Mouse (Mus musculus) left cerebral cortex, postnatal 36 days (tissue): ENCODE data around the gene Syna. TPM values are rescaled to one million over a fixed set of nuclear protein-coding genes. Genes with fewer than 3 reads are reported as not detected.

ENCODE experiments used
- DNase-seq, 2 experiments: peaks; one replicate each; pipeline ENCODE4 v3.0.0; 2021 to 2022; ENCODE audit warnings: low spot score in 2 of 2, mixed read lengths in 1 of 2
- intact Hi-C: fragments of 180-260 bp; cut with DNase I; formaldehyde crosslinking; loops from one replicate; pipeline ENCODE4 v1.15.1; 2025
- total RNA-seq, 2 experiments: library from RNA; stranded (reverse); gene quantifications; 2 replicates each; pipeline ENCODE4 v1.2.3; 2021

Syna gene
- under 1 TPM; 0.15 to 0.18 TPM for total RNA-seq

DNA sequence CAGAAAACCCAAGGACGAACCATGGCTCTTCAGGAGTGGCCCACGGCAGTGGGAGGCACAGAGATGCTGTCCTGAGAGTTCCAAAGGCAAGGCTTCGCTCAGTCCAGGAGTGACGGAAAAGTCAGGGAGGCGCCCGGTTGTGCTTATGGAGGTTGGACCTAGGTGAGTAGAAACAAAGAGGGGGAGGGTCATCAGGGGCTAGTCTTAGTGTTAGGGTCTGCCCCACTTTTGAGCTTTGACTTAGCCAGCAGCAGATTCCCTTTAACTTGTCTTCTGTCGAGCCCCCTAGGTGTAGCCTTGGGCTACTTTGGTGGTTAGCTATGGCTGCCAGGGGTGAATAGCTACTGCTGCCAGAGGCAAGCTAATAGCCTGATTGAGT is at the start of gene Syna:
Gene Syna, minus strand, starts transcription at position 101 of the 379 bp plus-strand sequence.
- no peak for DNase-seq
- intact Hi-C loops = no loop called here

DNA sequence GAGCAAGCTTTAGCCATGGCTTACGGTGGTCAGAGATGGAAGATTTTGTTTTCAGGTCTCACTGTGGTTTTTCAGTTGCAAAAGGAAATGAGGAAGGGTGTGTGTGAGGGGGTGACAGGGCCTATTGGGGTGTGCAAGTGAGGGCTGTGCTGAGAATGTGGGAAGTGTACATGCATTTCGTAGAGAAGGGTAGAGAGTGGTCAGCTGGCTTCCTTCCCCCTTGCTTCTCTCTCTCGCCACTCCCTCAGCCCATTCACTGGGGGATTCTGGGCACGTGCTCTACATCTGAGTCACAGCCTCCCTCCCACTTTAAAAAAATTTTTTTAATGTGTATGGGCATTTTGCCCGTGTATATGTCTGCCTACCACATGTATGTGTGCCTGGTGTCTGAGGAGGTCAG is 47.1 kb upstream of the Syna start:
- intact Hi-C loops = no loop called here
- no peak for DNase-seq

GRCm38 (mm10) chr5:134606314-134606713 is 46.3 kb upstream of the Syna start:
- DNase-seq = no peak

GRCm38 (mm10) chr5:134604376-134604775 is 44.4 kb upstream of the Syna start:
- intact Hi-C loops = no loop called here

More at GRCm38 (mm10) chr5:134606314-134606713, 46.3 kb upstream of the Syna start:
- intact Hi-C loops = no loop called here

DNA sequence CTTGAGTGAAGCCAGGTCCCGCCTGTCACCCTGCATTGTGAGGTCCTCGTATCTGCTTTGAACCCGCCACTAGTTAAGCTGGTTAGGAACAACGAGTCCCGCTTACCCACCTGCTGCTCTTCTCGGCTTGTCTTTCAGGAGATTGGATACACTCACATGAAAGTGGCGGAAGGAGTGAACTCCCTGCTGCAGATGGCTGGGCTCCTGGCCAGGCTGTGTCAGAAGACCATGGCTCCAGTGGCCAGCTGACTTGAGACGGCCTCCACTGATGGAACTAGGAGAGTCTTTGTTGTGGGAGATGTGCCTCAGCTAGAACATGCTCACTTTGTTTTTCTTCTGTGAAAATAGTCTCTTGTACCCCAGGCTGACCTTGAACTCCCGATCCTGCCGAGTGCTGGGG is 37.7 kb upstream of the Syna start:
- DNase-seq = no peak
- intact Hi-C loops = loop anchor here (2.0 to 10.0 kb wide), 2 partner anchors 15 to 223 kb away; no protein-coding TSS in a partner anchor

More at GRCm38 (mm10) chr5:134604376-134604775, 44.4 kb upstream of the Syna start:
- no peak for DNase-seq

GRCm38 (mm10) chr5:134593093-134593492 is 33.1 kb upstream of the Syna start:
- intact Hi-C loops = loop anchor here (10.0 kb wide), 1 partner anchor 218 kb away; no protein-coding TSS in a partner anchor
- DNase-seq = no peak

DNA sequence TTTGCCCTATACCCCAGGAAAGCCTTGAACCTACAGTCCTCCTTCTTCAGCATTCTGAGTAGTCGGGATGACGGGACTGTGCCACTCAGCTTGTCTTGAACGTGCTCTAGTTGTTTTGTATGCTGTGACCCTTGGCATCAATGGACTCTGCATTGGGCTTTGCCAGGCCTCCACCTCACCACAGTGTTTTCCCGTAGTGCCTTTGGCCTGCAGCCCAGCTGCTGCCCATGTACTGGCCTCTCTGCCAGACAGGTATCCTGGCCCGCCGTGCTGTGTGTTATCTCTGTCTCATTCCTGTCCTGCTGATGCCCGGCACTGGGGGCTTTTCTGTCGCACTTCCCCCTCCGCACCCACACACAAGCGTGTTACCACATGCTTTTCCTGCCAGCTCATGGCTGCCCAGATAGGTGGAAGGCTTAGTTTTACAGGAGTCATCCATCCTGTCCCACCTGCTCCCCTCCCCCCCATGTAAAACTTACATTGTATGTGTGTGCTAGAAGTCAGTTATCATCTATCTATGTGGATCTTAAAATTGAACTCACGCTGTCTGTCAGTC is 32.1 kb upstream of the Syna start:
- intact Hi-C loops = loop anchor here (10.0 kb wide), 1 partner anchor 217 kb away; no protein-coding TSS in a partner anchor
- no peak for DNase-seq

DNA sequence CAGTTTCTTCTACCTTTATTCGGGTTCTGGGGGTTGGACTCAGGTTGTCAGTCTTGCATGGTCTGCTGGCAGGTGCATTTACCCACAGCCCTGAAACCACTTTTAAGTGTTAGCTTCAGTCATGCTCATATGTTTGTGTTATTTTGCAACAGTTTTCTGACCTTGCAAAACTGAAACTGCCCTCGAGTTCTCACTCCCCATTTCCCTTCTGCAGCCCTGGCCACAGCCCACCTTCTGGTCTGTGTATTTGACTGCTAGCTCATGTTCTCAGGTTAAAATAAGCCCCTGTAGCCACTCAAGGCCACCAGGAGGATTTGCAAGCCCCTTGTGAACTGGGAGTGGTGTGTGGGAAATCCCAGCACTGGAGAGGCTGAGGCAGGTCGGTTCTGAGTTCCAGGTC is 29.9 kb upstream of the Syna start:
- DNase-seq = no peak
- intact Hi-C loops = loop anchor here (10.0 kb wide), 1 partner anchor 215 kb away; no protein-coding TSS in a partner anchor

GRCm38 (mm10) chr5:134584798-134585197 is 24.8 kb upstream of the Syna start:
- no peak for DNase-seq
- intact Hi-C loops = no loop called here

DNA sequence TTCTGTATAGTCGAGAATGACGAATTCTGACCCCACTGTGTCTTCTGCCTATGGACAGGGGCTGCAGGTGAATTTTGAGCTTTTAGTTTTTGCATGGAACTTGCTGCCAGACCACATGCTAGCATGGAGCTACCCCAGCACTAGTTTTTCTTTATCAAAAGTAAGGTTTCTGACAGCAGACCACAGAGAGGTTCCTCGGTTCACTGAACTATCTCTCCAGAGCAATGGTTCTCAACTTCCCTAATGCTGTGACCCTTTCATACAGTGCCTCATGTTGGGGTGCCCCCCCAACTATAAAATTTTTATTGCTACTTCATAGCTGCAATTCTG is 23.9 kb upstream of the Syna start:
- intact Hi-C loops = loop anchor here (2.0 kb wide), 1 partner anchor 89 kb away; no protein-coding TSS in a partner anchor
- no peak for DNase-seq

DNA sequence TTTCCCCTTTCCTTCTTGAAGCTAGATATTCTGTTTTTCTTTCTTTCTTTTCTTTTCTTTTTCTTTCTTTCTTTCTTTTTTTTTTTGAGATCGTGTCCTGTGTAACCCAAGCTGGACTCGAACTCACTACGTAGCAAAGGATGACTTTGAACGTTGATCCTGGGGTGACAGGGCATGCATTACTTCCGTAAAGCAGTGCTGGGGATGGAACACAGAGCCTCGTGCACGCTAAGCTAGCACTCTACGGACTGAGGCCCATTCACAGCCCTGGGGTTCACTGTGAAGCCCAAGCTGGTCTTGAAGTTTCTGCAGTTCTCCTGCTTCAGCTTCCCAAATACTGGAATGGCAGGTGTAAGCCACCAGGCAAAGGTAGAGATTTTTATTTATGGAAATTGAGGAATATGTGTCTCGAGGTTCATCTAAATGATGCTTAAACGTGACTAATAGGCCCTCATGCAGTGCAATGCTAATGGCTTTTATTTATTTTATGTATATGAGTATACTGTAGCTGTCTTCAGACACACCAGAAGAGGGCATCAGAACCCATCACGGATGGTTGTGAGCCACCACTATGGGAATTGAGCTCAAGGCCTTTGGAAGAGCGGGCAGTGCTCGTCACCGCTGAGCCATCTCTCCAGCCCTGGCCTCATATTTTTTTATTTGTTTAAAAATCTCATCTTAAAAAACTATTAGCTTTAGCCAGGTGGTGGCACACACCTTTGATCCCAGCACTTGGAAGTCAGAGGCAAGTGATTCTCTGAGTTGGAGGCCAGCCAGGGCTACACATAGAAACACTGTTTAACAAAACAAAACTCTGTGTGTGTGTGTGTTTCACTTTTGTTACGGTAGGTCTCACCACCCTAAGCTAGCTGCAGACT is 23.3 kb upstream of the Syna start:
- DNase-seq = no peak
- intact Hi-C loops = loop anchor here (2.0 kb wide), 1 partner anchor 88 kb away; no protein-coding TSS in a partner anchor

DNA sequence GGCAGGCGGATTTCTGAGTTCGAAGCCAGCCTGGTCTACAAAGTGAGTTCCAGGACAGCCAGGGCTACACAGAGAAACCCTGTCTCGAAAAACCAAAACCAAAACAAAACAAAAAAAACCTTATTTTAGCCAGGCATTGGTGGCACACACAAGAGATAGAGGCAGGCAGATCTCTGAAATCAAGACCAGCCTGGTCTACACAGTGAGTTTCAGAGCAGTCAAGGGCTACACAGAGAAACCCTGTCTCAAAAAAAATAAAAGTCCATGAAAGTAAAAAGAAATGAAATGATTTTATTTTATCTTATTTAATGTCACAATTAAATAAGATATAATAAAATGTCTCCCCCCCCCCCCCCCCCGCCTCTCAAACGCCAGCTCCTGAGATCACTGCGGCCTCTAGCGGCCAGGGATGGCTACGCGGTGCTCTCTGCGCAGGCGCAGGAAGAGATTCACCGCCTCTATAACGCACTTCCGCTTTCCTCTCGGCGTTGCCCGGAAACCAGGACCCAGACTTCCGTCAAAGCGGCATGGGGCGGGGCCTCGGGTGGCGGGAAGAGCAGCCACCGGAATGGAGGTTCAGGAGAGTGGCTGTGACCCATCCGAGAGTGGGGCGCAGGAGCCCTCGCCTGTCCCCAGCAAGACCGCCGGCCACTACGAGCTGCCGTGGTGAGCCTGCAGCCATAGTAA is 22.4 kb upstream of the Syna start:
- intact Hi-C loops = loop anchor here (2.0 kb wide), 1 partner anchor 88 kb away; no protein-coding TSS in a partner anchor

DNA sequence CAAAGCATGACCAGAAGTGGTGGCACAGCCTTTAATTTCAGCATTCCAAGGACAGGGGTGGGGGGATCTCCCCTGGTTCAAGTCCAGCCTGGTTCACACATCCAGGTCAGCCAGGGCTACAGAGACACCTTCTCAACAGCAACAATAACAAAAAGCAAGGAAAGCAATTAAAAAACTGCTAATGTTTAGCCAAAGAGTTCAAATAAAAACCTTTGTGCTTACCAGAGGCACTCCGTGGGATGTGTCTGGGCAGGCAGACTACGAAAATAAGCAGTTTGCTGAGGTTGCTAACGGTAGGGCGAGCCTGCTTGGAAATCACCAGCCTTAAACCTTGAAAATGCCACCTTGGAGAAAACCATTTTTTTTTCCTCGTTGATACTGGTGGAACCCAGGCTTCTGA is 21.2 kb upstream of the Syna start, which contains the start of gene Rfc2:
Gene Rfc2, plus strand, starts transcription at position 221 of the 400 bp plus-strand sequence.
- no peak for DNase-seq
- intact Hi-C loops = no loop called here

More for the DNA sequence above, 22.4 kb upstream of the Syna start:
- peak; percentile 94 to 97 for DNase-seq

GRCm38 (mm10) chr5:134579135-134579534 is 19.2 kb upstream of the Syna start:
- intact Hi-C loops = no loop called here

DNA sequence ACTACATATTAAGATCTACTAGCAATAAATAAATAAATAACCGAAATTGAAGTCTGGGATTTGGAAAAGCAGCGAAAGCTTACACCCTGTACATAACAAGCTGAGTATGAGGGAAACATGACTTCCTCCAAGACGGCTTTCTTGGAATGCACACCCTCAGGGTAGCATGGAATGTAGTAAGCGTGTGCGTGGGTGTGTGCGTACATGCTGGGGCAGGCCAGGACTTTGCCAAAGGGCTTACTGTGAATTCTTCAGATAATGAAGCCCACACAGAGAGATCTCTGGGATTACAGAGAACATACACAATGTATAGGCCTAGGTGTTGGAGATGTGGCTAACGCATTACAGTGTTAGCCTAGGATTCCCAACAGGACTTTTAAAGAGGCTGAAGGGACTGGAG is 17.6 kb upstream of the Syna start:
- intact Hi-C loops = no loop called here
- DNase-seq = no peak

More at GRCm38 (mm10) chr5:134579135-134579534, 19.2 kb upstream of the Syna start:
- DNase-seq = no peak

- intact Hi-C loops = no loop called here
- DNase-seq = no peak
Measured at GRCm38 (mm10) chr5:134576517-134577220, 16.7 kb upstream of the Syna start.

DNA sequence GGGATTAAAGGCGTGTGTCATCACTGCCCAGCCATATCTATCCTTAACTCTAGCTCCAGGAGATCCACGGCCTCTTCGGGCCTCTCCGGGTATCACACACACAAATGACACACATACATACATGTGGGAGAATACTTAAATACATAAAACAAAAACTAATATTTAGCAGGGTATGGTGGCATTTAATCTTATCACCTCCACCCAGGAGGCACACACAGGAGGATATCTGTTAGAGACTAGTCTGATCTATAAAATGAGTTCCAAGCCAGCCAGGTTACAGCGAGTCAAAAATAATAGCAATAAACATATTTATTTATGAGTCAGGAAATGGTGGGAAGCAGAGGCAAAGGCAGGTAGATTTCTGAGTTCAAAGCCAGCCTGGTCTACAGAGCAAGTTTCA is 15.9 kb upstream of the Syna start:
- intact Hi-C loops = no loop called here
- DNase-seq = no peak

DNA sequence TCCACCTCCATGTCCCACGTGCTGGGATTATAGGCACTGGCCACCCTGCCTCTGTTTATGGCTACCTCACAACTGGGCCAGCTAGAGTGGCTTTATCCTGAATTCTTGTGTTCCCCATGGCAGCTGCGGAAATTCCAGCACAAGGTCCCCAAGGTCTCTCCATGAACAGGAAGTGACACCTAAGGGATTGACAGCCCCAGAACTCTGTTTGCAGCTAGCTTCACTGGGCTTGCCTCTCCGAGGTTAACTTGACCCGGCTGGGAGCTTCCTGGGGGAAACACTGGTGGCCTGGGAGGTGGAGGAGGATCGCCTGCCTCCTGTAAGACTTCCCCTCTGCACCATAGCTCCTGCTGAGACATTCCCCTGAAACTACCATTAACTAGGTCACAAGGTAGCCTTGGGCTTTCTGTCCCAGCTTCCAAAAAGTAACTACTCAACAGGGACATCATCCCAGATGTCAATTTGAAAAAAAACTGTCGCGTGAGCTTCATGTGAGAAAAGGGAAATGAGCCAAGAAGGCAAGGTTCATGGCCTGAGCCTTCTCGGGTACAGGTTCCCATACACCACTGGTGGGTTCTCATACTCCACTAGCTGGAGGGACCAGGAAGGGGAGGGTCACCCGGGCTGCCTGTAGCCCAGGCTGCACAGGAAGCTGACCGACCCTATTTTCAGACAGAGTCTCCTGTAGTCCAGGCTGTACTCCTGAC is 12.7 kb upstream of the Syna start:
- DNase-seq = no peak
- intact Hi-C loops = no loop called here
